Mouse (Mus musculus): ENCODE results near the gene Nxpe4. TPM values are rescaled to one million over a fixed set of nuclear protein-coding genes. Genes with fewer than 3 reads are reported as not detected.

Gene Nxpe4
- total RNA-seq, 2 experiments from 2014 or later, result 8.3 TPM

GRCm38 (mm10) chr9:48444821-48445220, 283.0 kb downstream of the Nxpe4 start:
- H3K27ac ChIP-seq, result no peak overlapping the region
- TF ChIP-seq CTCF (conservative IDR thresholded peaks at IDR 0.05), result no peak
- no peak for DNase-seq (ENCODE audit: low spot score in 2 of 2)
- no peak overlapping the region for H3K4me3 ChIP-seq

DNA sequence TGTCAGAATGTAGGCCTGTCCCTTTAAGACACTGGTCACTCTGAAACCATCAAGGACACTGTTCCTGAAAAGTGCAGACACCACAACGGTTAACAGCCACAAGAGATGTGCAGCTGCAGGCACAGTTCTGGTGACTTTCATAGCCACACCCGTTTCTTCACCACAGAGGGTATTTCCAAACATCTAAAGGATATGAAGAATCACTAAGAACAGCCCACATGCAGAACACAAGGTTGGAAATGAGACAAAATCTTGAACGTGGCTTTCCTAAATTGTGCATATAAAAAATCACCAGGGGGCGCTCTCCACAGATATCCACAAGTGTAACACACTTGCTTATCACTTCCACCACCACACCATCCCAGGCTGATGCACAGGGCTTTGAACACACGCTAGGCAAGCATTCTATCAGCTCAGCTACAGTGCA, 286.0 kb downstream of the Nxpe4 start:
- DNase-seq (ENCODE audit: low spot score in 2 of 2), result peak in 1 of 2 experiments; percentile 29
- TF ChIP-seq CTCF (conservative IDR thresholded peaks at IDR 0.05), result peak; percentile 79
- H3K4me3 ChIP-seq, result no peak overlapping the region
- H3K27ac ChIP-seq, result no peak overlapping the region

Other genes with a start within 250 kb of the Nxpe4 start
- gene Nxpe2, start 191.4 kb downstream of the Nxpe4 start, total RNA-seq (2021), result under 1 TPM; 0.25 to 0.31 TPM